Mouse (Mus musculus) adrenal gland, postnatal 36 days (tissue): ENCODE measurements around the gene Tenm3. TPM values are rescaled to one million over a fixed set of nuclear protein-coding genes. Genes with fewer than 3 reads are reported as not detected.

ENCODE experiments used
- DNase-seq, 2 experiments: peaks; one replicate each; pipeline ENCODE4 v3.0.0; 2021; ENCODE audit warnings: mixed read lengths in 1 of 2
- total RNA-seq, 2 experiments: library from RNA; stranded (reverse); gene quantifications; 2 replicates each; pipeline ENCODE4 v1.2.3; 2021

Tenm3 gene
- total RNA-seq, 2 experiments from 2014 or later, result 5.4 to 36.3 TPM

- no peak for DNase-seq
Measured at GRCm38 (mm10) chr8:48579732-48580131, 264.0 kb downstream of the Tenm3 start.

- DNase-seq, result no peak
Measured at GRCm38 (mm10) chr8:48579144-48579543, 264.6 kb downstream of the Tenm3 start.

- DNase-seq, result no peak
Measured at GRCm38 (mm10) chr8:48572941-48573340, 270.8 kb downstream of the Tenm3 start.

GRCm38 (mm10) chr8:48572345-48572744, 271.4 kb downstream of the Tenm3 start:
- no peak for DNase-seq

GRCm38 (mm10) chr8:48568608-48569007, 275.1 kb downstream of the Tenm3 start:
- no peak for DNase-seq

GRCm38 (mm10) chr8:48567929-48568607, 275.7 kb downstream of the Tenm3 start:
- no peak for DNase-seq

- peak in 1 of 2 experiments; percentile 16 for DNase-seq
Measured at GRCm38 (mm10) chr8:48560227-48560626, 283.5 kb downstream of the Tenm3 start.

- peak; percentile 59 for DNase-seq
Measured at GRCm38 (mm10) chr8:48555546-48556141, 288.1 kb downstream of the Tenm3 start.

GRCm38 (mm10) chr8:48554762-48555545, 288.8 kb downstream of the Tenm3 start:
- peak; percentile 81 for DNase-seq

GRCm38 (mm10) chr8:48553791-48554288, 289.9 kb downstream of the Tenm3 start:
- no peak for DNase-seq

GRCm38 (mm10) chr8:48552306-48552705, 291.4 kb downstream of the Tenm3 start:
- no peak for DNase-seq

GRCm38 (mm10) chr8:48551370-48551769, 292.4 kb downstream of the Tenm3 start:
- DNase-seq, result no peak

GRCm38 (mm10) chr8:48548908-48549307, 294.8 kb downstream of the Tenm3 start:
- no peak for DNase-seq

- no peak for DNase-seq
Measured at GRCm38 (mm10) chr8:48545631-48546030, 298.1 kb downstream of the Tenm3 start.

GRCm38 (mm10) chr8:48544840-48545239, 298.9 kb downstream of the Tenm3 start:
- no peak for DNase-seq

- peak in 1 of 2 experiments; percentile 43 for DNase-seq
Measured at GRCm38 (mm10) chr8:48542141-48542540, 301.6 kb downstream of the Tenm3 start.

- DNase-seq, result no peak
Measured at GRCm38 (mm10) chr8:48540894-48541293, 302.9 kb downstream of the Tenm3 start.

- DNase-seq, result no peak
Measured at GRCm38 (mm10) chr8:48535833-48536232, 307.9 kb downstream of the Tenm3 start.

GRCm38 (mm10) chr8:48531795-48532194, 312.0 kb downstream of the Tenm3 start:
- no peak for DNase-seq

GRCm38 (mm10) chr8:48530916-48531570, 312.7 kb downstream of the Tenm3 start:
- DNase-seq, result no peak

- no peak for DNase-seq
Measured at GRCm38 (mm10) chr8:48527418-48527817, 316.3 kb downstream of the Tenm3 start.

GRCm38 (mm10) chr8:48522536-48523123, 321.1 kb downstream of the Tenm3 start:
- DNase-seq, result no peak
